Comparison of ENCODE assay signal across 23 mouse cellular contexts in the genomic region with DNA sequence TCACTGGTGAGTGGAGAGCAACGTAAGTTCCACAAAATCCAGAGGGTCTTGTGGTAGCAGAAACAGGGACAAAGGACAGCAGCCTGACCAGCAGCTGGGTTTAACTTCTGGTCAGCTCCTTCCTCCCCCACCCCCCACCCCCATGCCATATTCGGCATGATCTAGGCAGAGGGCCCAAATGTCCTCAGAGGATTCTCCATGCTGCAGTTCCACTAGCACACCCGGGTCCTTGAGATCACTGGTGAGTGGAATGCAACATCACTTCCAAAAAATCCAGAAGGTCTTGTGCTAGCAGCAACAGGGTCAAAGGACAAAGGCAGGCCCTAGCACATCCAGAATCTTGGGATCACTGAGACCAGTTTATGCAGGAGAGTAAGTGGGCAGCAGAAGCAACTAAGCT. TPM values are rescaled to one million over a fixed set of nuclear protein-coding genes. Genes with fewer than 3 reads are reported as not detected.
DNase-seq lines count a peak whose midpoint lies in the region; ATAC-seq lines count a peak whose summit lies in the region.
"Not testable (repeated sequence)": the region's sequence is repeated elsewhere in the genome, so short reads cannot be mapped to it uniquely, and the experiment has no call there.
"Had no signal": no experiment of that assay in that cellular context is flagged by ENCODE, and none has a peak within 500 bp of the region (broad histone marks: within the 10 kb centered on the region; RNA-seq: fewer than 3 reads in every experiment).

No protein-coding gene starts in this region.

- not testable (repeated sequence) for H3K9ac ChIP-seq in kidney, embryonic 16.5 days (replicated peaks; ENCODE audit: low read length); limb, embryonic 11.5 days (ENCODE audit: low read length); lung, embryonic 16.5 days (ENCODE audit: low read length)

- DNase-seq in gastrocnemius, adult 18-20 months (ENCODE audit: low spot score) = peak; percentile 10
- peak; percentile 12 for DNase-seq in heart, postnatal 4 days
- peak; percentile 25 for DNase-seq in kidney, adult 18-20 months
- not testable (repeated sequence) for DNase-seq in limb, embryonic 11.5 days (ENCODE audit: low spot score)
- DNase-seq in lung, postnatal 4 days = peak; percentile 29 to 65

- 68% methylated on average over 3 of the region's 3 CpGs for WGBS in kidney, embryonic 16.5 days
- WGBS in limb, embryonic 11.5 days = 80% methylated on average over 3 of the region's 3 CpGs
- 46% methylated on average over 3 of the region's 3 CpGs for WGBS in lung, embryonic 16.5 days

- H3K4me1 ChIP-seq in kidney, embryonic 16.5 days (ENCODE audit: insufficient read depth, low read length); limb, embryonic 11.5 days (ENCODE audit: control insufficient read depth, insufficient read depth, low read length); lung, embryonic 16.5 days (replicated peaks; ENCODE audit: control insufficient read depth, insufficient read depth, low read length): not testable (repeated sequence)

- ATAC-seq in kidney, embryonic 16.5 days (ENCODE audit: low FRiP score, low TSS enrichment) = peak; percentile 78
- ATAC-seq in limb, embryonic 11.5 days (ENCODE audit: insufficient number of reproducible peaks, low FRiP score, low TSS enrichment, low read depth) = peak; percentile 62; the same call in 1 of the 2 replicates
- ATAC-seq in lung, embryonic 16.5 days (ENCODE audit: low read depth) = peak; percentile 96

- H3K4me3 ChIP-seq in kidney, embryonic 16.5 days (ENCODE audit: low read length); limb, embryonic 11.5 days (ENCODE audit: low read depth, low read length); lung, embryonic 16.5 days (ENCODE audit: low read length): not testable (repeated sequence)

- not testable (repeated sequence) for H3K36me3 ChIP-seq in kidney, embryonic 16.5 days (ENCODE audit: insufficient read depth, low read length); limb, embryonic 11.5 days (ENCODE audit: control insufficient read depth, insufficient read depth, low read length); lung, embryonic 16.5 days (ENCODE audit: control insufficient read depth, insufficient read depth, low read length)

- H3K27me3 ChIP-seq in kidney, embryonic 16.5 days (ENCODE audit: insufficient read depth, low read length); limb, embryonic 11.5 days (ENCODE audit: control insufficient read depth, insufficient read depth, low read length); lung, embryonic 16.5 days (ENCODE audit: control insufficient read depth, insufficient read depth, low read depth, low read length): not testable (repeated sequence)

- not testable (repeated sequence) for H3K27ac ChIP-seq in kidney, embryonic 16.5 days (ENCODE audit: low read length); limb, embryonic 11.5 days (replicated peaks; ENCODE audit: low read depth, low read length); lung, embryonic 16.5 days (ENCODE audit: low read length)

- H3K9me3 ChIP-seq in kidney, embryonic 16.5 days (ENCODE audit: low read length); limb, embryonic 11.5 days (ENCODE audit: control insufficient read depth, low read length); lung, embryonic 16.5 days (ENCODE audit: control insufficient read depth, low read length): not testable (repeated sequence)

- not testable (repeated sequence) for H3K4me2 ChIP-seq in kidney, embryonic 16.5 days (replicated peaks; ENCODE audit: low read depth, low read length); limb, embryonic 11.5 days (ENCODE audit: low read depth, severe bottlenecking); lung, embryonic 16.5 days (ENCODE audit: low read depth, low read length)

RNA-seq across cellular contexts. Expression of gene Gm14444, which starts 44.6 kb away (rescaled TPM):
- total RNA-seq in gastrocnemius, adult 18-20 months (2021) = under 1 TPM in 1 of 2 experiments, not detected in 1; 0.33 TPM
- total RNA-seq in heart, postnatal 4 days (2021) = 1 to 10 TPM in 1 of 2 experiments, under 1 TPM in 1; 0.43 to 1.6 TPM
- polyA plus RNA-seq in kidney, embryonic 16.5 days (2015; fragmentation: Nextera tagmentation; extraction: Ambion mirVana) = not detected in 2 replicates
- not detected in 2 replicates for polyA plus RNA-seq in limb, embryonic 11.5 days (2014; fragmentation: Nextera tagmentation; extraction: Ambion mirVana)
- 0.24 TPM in 1 of 2 replicates, not detected in the other for polyA plus RNA-seq in lung, embryonic 16.5 days (2015; fragmentation: Nextera tagmentation; extraction: Ambion mirVana)
- polyA plus RNA-seq: activated CD4-positive, CD25-positive, alpha-beta regulatory T cell, adult 4 months; adrenal gland, adult 2 months; C2C12; embryonic facial prominence, embryonic 13.5 days; forebrain, embryonic 10.5 days; forebrain, embryonic 15.5 days; heart, embryonic 10.5 days; heart, embryonic 15.5 days; hindbrain, embryonic 13.5 days; kidney, embryonic 14.5 days; limb, embryonic 12.5 days; liver, adult 2 months; liver, embryonic 15.5 days; midbrain, embryonic 15.5 days; small intestine, adult 2 months; stomach, embryonic 14.5 days had no signal
